Mouse (Mus musculus) ES-E14 (cell line): ENCODE results near the gene Cop1.

Experiments used
- CHD2 ChIP-seq: IDR thresholded peaks from 2 replicates; pipeline ENCODE4 v1.6.1; 2014; ENCODE audit warnings: mild to moderate bottlenecking, low read depth, low read length, inconsistent platforms
- HCFC1 ChIP-seq: IDR thresholded peaks from 2 replicates; pipeline ENCODE4 v1.6.1; 2012; ENCODE audit warnings: low read length, inconsistent platforms, borderline replicate concordance; ENCODE audit not compliant: insufficient read depth
- MAFK ChIP-seq: IDR thresholded peaks from 2 replicates; pipeline ENCODE4 v1.6.1; 2014; ENCODE audit warnings: mild to moderate bottlenecking, low read depth, low read length, inconsistent platforms; ENCODE audit not compliant: insufficient read depth
- ZC3H11A ChIP-seq: IDR thresholded peaks from 2 replicates; pipeline ENCODE4 v1.6.1; 2012; ENCODE audit warnings: low read depth, mild to moderate bottlenecking, inconsistent platforms, low read length, borderline replicate concordance
- ZNF384 ChIP-seq: IDR thresholded peaks from 2 replicates; pipeline ENCODE4 v1.6.1; 2012; ENCODE audit warnings: low read depth, low read length, inconsistent platforms

GRCm38 (mm10) chr1:159211711-159212110 lies 20.4 kb upstream of the Cop1 start:
- TF ChIP-seq ZNF384 (no peak), ZC3H11A (no peak), MAFK (no peak), HCFC1 (no peak), CHD2 (no peak)
